In genomic region chr16:42190114-42191045, GRCm38 (mm10) we compare ENCODE assay signal across 8 mouse cellular contexts.
A peak's percentile ranks its signal among the peaks of the same experiment; 100 is the strongest.
DNase-seq lines count a peak whose midpoint lies in the region; ATAC-seq lines count a peak whose summit lies in the region.

No protein-coding gene starts in this region.

- peak overlapping the region; percentile 84 for H3K4me2 ChIP-seq in heart, embryonic 15.5 days
- peak overlapping the region; percentile 68 for H3K4me2 ChIP-seq in liver, embryonic 13.5 days
- peak overlapping the region; percentile 93 for H3K4me2 ChIP-seq in neural tube, embryonic 11.5 days (ENCODE audit: low read depth)
- H3K4me2 ChIP-seq in stomach, embryonic 16.5 days (ENCODE audit: low read depth, low read length): peak overlapping the region; percentile 96

- H3K9me3 ChIP-seq in forebrain, embryonic 10.5 days: no peaks in the 10 kb centered on the region
- H3K9me3 ChIP-seq in heart, embryonic 15.5 days (replicated peaks): no peaks in the 10 kb centered on the region
- H3K9me3 ChIP-seq in liver, embryonic 13.5 days (replicated peaks): no peaks in the 10 kb centered on the region
- H3K9me3 ChIP-seq in neural tube, embryonic 11.5 days (ENCODE audit: control insufficient read depth, low read length): no peaks in the 10 kb centered on the region
- no peaks in the 10 kb centered on the region for H3K9me3 ChIP-seq in stomach, embryonic 16.5 days (replicated peaks; ENCODE audit: control insufficient read depth, low read length)

- peak; percentile 86 for DNase-seq in CD4-positive helper T cell, adult 2 months (ENCODE audit: low read depth, low spot score)
- peak; percentile 56 for DNase-seq in c-Kit-positive CD71-negative TER-119-negative erythroid progenitor cells, embryonic 14.5 days (ENCODE audit: low read depth)
- peak; percentile 87 for DNase-seq in forebrain, embryonic 10.5 days (ENCODE audit: extremely low spot score, low spot score)
- peak; percentile 93 for DNase-seq in kidney, postnatal 14 days
- peak; percentile 39 for DNase-seq in liver, embryonic 13.5 days
- DNase-seq in neural tube, embryonic 11.5 days (ENCODE audit: low spot score): peak; percentile 94

- H3K27ac ChIP-seq in forebrain, embryonic 10.5 days: peak overlapping the region; percentile 96
- peak overlapping the region; percentile 93 for H3K27ac ChIP-seq in heart, embryonic 15.5 days
- H3K27ac ChIP-seq in liver, embryonic 13.5 days: peak overlapping the region; percentile 36; the same call in 1 of the 2 replicates
- peak overlapping the region; percentile 96 for H3K27ac ChIP-seq in neural tube, embryonic 11.5 days (ENCODE audit: low read depth, low read length)
- H3K27ac ChIP-seq in stomach, embryonic 16.5 days (ENCODE audit: low read length): peak overlapping the region; percentile 96

- H3K4me3 ChIP-seq in forebrain, embryonic 10.5 days: peak overlapping the region; percentile 64
- H3K4me3 ChIP-seq in heart, embryonic 15.5 days: peak overlapping the region; percentile 59
- H3K4me3 ChIP-seq in liver, embryonic 13.5 days (replicated peaks): peak overlapping the region; percentile 48
- peak overlapping the region; percentile 49 for H3K4me3 ChIP-seq in neural tube, embryonic 11.5 days (ENCODE audit: low read depth, low read length)
- peak overlapping the region; percentile 64 for H3K4me3 ChIP-seq in stomach, embryonic 16.5 days (replicated peaks; ENCODE audit: low read length)

- peak; percentile 98 for ATAC-seq in heart, embryonic 15.5 days (replicated peaks; ENCODE audit: insufficient number of reproducible peaks, insufficient read depth, low FRiP score, low read depth)
- ATAC-seq in liver, embryonic 13.5 days (ENCODE audit: low read depth): peak; percentile 72
- peak; percentile 96 for ATAC-seq in neural tube, embryonic 11.5 days (ENCODE audit: insufficient read depth, low FRiP score, low TSS enrichment)
- peak; percentile 95 for ATAC-seq in stomach, embryonic 16.5 days (ENCODE audit: insufficient read depth, low FRiP score)

- H3K9ac ChIP-seq in heart, embryonic 15.5 days: peak overlapping the region; percentile 68
- peak overlapping the region; percentile 47; the same call in 1 of the 2 replicates for H3K9ac ChIP-seq in liver, embryonic 13.5 days
- peak overlapping the region; percentile 89 for H3K9ac ChIP-seq in neural tube, embryonic 11.5 days (ENCODE audit: low read length)
- H3K9ac ChIP-seq in stomach, embryonic 16.5 days (ENCODE audit: low read length): peak overlapping the region; percentile 89

- H3K27me3 ChIP-seq in forebrain, embryonic 10.5 days (ENCODE audit: poor library complexity, severe bottlenecking): peaks cover 5% of the 10 kb centered on the region
- no peaks in the 10 kb centered on the region for H3K27me3 ChIP-seq in heart, embryonic 15.5 days
- H3K27me3 ChIP-seq in liver, embryonic 13.5 days: no peaks in the 10 kb centered on the region
- H3K27me3 ChIP-seq in neural tube, embryonic 11.5 days (ENCODE audit: control insufficient read depth, insufficient read depth, low read length): no peaks in the 10 kb centered on the region
- no peaks in the 10 kb centered on the region for H3K27me3 ChIP-seq in stomach, embryonic 16.5 days (ENCODE audit: control insufficient read depth, insufficient read depth, low read length)

- H3K36me3 ChIP-seq in forebrain, embryonic 10.5 days (replicated peaks): no peaks in the 10 kb centered on the region
- no peaks in the 10 kb centered on the region for H3K36me3 ChIP-seq in heart, embryonic 15.5 days
- H3K36me3 ChIP-seq in liver, embryonic 13.5 days: no peaks in the 10 kb centered on the region
- no peaks in the 10 kb centered on the region for H3K36me3 ChIP-seq in neural tube, embryonic 11.5 days (ENCODE audit: control insufficient read depth, insufficient read depth, low read length)
- no peaks in the 10 kb centered on the region for H3K36me3 ChIP-seq in stomach, embryonic 16.5 days (ENCODE audit: control insufficient read depth, insufficient read depth, low read length)

- WGBS in forebrain, embryonic 10.5 days: 1% methylated on average over 44 of the region's 44 CpGs
- WGBS in heart, embryonic 15.5 days: 1% methylated on average over 44 of the region's 44 CpGs
- WGBS in liver, embryonic 13.5 days (ENCODE audit: insufficient replicate concordance): 2% methylated on average over 44 of the region's 44 CpGs
- WGBS in neural tube, embryonic 11.5 days: 2% methylated on average over 44 of the region's 44 CpGs
- WGBS in stomach, embryonic 16.5 days: 1% methylated on average over 44 of the region's 44 CpGs

- H3K4me1 ChIP-seq in forebrain, embryonic 10.5 days: peaks cover 13% of the 10 kb centered on the region
- H3K4me1 ChIP-seq in heart, embryonic 15.5 days (replicated peaks): peaks cover 3% of the 10 kb centered on the region; the same call in 1 of the 2 replicates
- no peaks in the 10 kb centered on the region for H3K4me1 ChIP-seq in liver, embryonic 13.5 days (replicated peaks)
- no peaks in the 10 kb centered on the region for H3K4me1 ChIP-seq in neural tube, embryonic 11.5 days (ENCODE audit: control insufficient read depth, insufficient read depth, low read length)
- no peaks in the 10 kb centered on the region for H3K4me1 ChIP-seq in stomach, embryonic 16.5 days (ENCODE audit: control insufficient read depth, insufficient read depth, low read length)

Comparison
In these comparisons a context has a peak if more than half of its experiments do, and no peak if none do; other contexts are left out.
1. Peak in every context shown above with its lines: DNase-seq, ATAC-seq, H3K4me3 ChIP-seq and H3K27ac ChIP-seq.
2. DNase-seq: peak in every context shown above with its lines; median percentile 94 in neural tube, embryonic 11.5 days; 93 in kidney, postnatal 14 days; 87 in forebrain, embryonic 10.5 days; 86 in CD4-positive helper T cell, adult 2 months; 56 in c-Kit-positive CD71-negative TER-119-negative erythroid progenitor cells, embryonic 14.5 days; 39 in liver, embryonic 13.5 days.
3. H3K27ac ChIP-seq: peak in every context shown above with its lines; median percentile 96 in forebrain, embryonic 10.5 days; 96 in neural tube, embryonic 11.5 days; 96 in stomach, embryonic 16.5 days; 93 in heart, embryonic 15.5 days; 36 in liver, embryonic 13.5 days.